Mouse (Mus musculus) spleen, adult 18-20 months (tissue): Measurements from ENCODE around the gene Spata2l.
"Not testable (repeated sequence)": the region's sequence is repeated elsewhere in the genome, so short reads cannot be mapped to it uniquely, and the experiment has no call there.

Experiments used
- DNase-seq, 2 experiments: peaks; one replicate each; pipeline ENCODE4 v3.0.0; 2022; ENCODE audit warnings: mixed read lengths in 2 of 2

Spata2l gene

GRCm38 (mm10) chr8:123245543-123245942 lies 9.5 kb upstream of the Spata2l start:
- no peak for DNase-seq

GRCm38 (mm10) chr8:123244382-123244781 lies 8.3 kb upstream of the Spata2l start:
- no peak for DNase-seq

GRCm38 (mm10) chr8:123243053-123243452 lies 7.0 kb upstream of the Spata2l start:
- DNase-seq, result no peak

- no peak for DNase-seq
These were observed 6.3 kb upstream of the Spata2l start for GRCm38 (mm10) chr8:123242107-123242923.

GRCm38 (mm10) chr8:123239398-123239797 lies 3.4 kb upstream of the Spata2l start:
- DNase-seq, result no peak

- no peak for DNase-seq
These were observed 1.0 kb downstream of the Spata2l start for GRCm38 (mm10) chr8:123234918-123235519.

- no peak for DNase-seq
These were observed 2.3 kb downstream of the Spata2l start for GRCm38 (mm10) chr8:123233760-123234159.

- DNase-seq, result no peak
These were observed 2.7 kb downstream of the Spata2l start for GRCm38 (mm10) chr8:123233300-123233699.

- no peak for DNase-seq
These were observed 3.5 kb downstream of the Spata2l start for GRCm38 (mm10) chr8:123232553-123232952.

- no peak for DNase-seq
These were observed 4.3 kb downstream of the Spata2l start for GRCm38 (mm10) chr8:123231742-123232141.

- not testable (repeated sequence) for DNase-seq
These were observed 5.7 kb downstream of the Spata2l start for GRCm38 (mm10) chr8:123230326-123230725.

GRCm38 (mm10) chr8:123228416-123228815 lies 7.6 kb downstream of the Spata2l start:
- DNase-seq, result no peak

- peak; percentile 82 to 93 for DNase-seq
These were observed 11.5 kb downstream of the Spata2l start, which contains the start of gene Cdk10 for GRCm38 (mm10) chr8:123224278-123225266. TSS of gene Cdk10 (plus strand) at chr8:123224842.

- no peak for DNase-seq
These were observed 15.1 kb downstream of the Spata2l start for GRCm38 (mm10) chr8:123220917-123221316.

GRCm38 (mm10) chr8:123215430-123215829 lies 20.6 kb downstream of the Spata2l start:
- DNase-seq, result no peak

GRCm38 (mm10) chr8:123213118-123213772 lies 22.8 kb downstream of the Spata2l start:
- DNase-seq, result no peak

- peak; percentile 76 to 81 for DNase-seq
These were observed 23.5 kb downstream of the Spata2l start, which contains the start of the genes Chmp1a and Spata33 for GRCm38 (mm10) chr8:123212321-123213117. TSS of gene Chmp1a (minus strand) at chr8:123212763. TSS of gene Spata33 (plus strand) at chr8:123212832.

GRCm38 (mm10) chr8:123211876-123212275 lies 24.2 kb downstream of the Spata2l start:
- DNase-seq, result no peak

- DNase-seq, result no peak
These were observed 32.5 kb downstream of the Spata2l start for GRCm38 (mm10) chr8:123203571-123203970.

- DNase-seq, result peak in 1 of 2 experiments; percentile 65
These were observed 33.7 kb downstream of the Spata2l start for GRCm38 (mm10) chr8:123202288-123202687.

- DNase-seq, result no peak
These were observed 36.2 kb downstream of the Spata2l start for GRCm38 (mm10) chr8:123199864-123200263.
